Mouse (Mus musculus) myocyte (in vitro differentiated cells): ENCODE measurements at regions not wholly inside any gene's neighbourhood (a gene's known extent, or its start where the extent isn't known, plus 50 kb on each side); places are given as distances from the start of the nearest gene placed in this dataset.

Source experiments
- H3K27me3 ChIP-seq: one replicate; pipeline ENCODE4 v1.6.1; 2011; ENCODE audit not compliant: control insufficient read depth, insufficient read depth, insufficient read length
- H3K36me3 ChIP-seq: one replicate; pipeline ENCODE4 v1.6.1; 2011; ENCODE audit not compliant: control insufficient read depth, insufficient read depth
- H3K4me2 ChIP-seq: one replicate; pipeline ENCODE4 v1.6.1; 2011; ENCODE audit warnings: low read depth, control low read depth
- H3K4me3 ChIP-seq: one replicate; pipeline ENCODE4 v1.5.1; 2011; ENCODE audit warnings: mild to moderate bottlenecking, control low read depth, moderate library complexity
- H3K79me2 ChIP-seq: one replicate; pipeline ENCODE4 v1.6.1; 2011; ENCODE audit not compliant: control insufficient read depth, insufficient read depth
- H3ac ChIP-seq: one replicate; pipeline ENCODE4 v1.6.1; 2011; ENCODE audit not compliant: control insufficient read depth, insufficient read length
- CEBPB ChIP-seq: IDR thresholded peaks from 2 replicates; pipeline ENCODE4 v1.6.1; 2011; ENCODE audit warnings: mild to moderate bottlenecking, moderate library complexity; ENCODE audit not compliant: poor library complexity, insufficient read depth, severe bottlenecking
- E2F4 ChIP-seq: IDR thresholded peaks from one replicate; pipeline ENCODE4 v1.6.1; 2011; ENCODE audit warnings: mild to moderate bottlenecking, control low read depth, moderate library complexity; ENCODE audit not compliant: insufficient read depth
- MAX ChIP-seq: IDR thresholded peaks from one replicate; pipeline ENCODE4 v1.6.1; 2011; ENCODE audit warnings: low read depth, mild to moderate bottlenecking, control low read depth
- MYOD1 ChIP-seq, 3 experiments: IDR thresholded peaks; one replicate each; pipeline ENCODE4 v1.6.1; 2011; ENCODE audit warnings: control low read depth in 2 of 3, low read depth in 2 of 3, mild to moderate bottlenecking in 2 of 3, moderate library complexity in 1 of 3; ENCODE audit not compliant: insufficient read length in 2 of 3, control insufficient read depth in 1 of 3
- MYOG ChIP-seq, 3 experiments: IDR thresholded peaks; one replicate each; pipeline ENCODE4 v1.6.1; 2011; ENCODE audit warnings: control low read depth in 2 of 3, low read depth in 2 of 3, mild to moderate bottlenecking in 2 of 3; ENCODE audit not compliant: insufficient read length in 2 of 3, control insufficient read depth in 1 of 3, insufficient read depth in 1 of 3
- POLR2A ChIP-seq: IDR thresholded peaks from one replicate; pipeline ENCODE4 v1.6.1; 2011; ENCODE audit warnings: low read depth, mild to moderate bottlenecking, control low read depth, moderate library complexity; ENCODE audit not compliant: insufficient read length
- POLR2AphosphoS2 ChIP-seq: IDR thresholded peaks from one replicate; pipeline ENCODE4 v1.6.1; 2011; ENCODE audit warnings: low read depth, control low read depth; ENCODE audit not compliant: insufficient read length
- REST ChIP-seq: IDR thresholded peaks from one replicate; pipeline ENCODE4 v1.6.1; 2011; ENCODE audit warnings: mild to moderate bottlenecking, control low read depth, moderate library complexity; ENCODE audit not compliant: insufficient read depth, insufficient read length
- SRF ChIP-seq: IDR thresholded peaks from one replicate; pipeline ENCODE4 v1.6.1; 2011; ENCODE audit warnings: low read depth; ENCODE audit not compliant: control insufficient read depth, insufficient read length
- TCF12 ChIP-seq: IDR thresholded peaks from one replicate; pipeline ENCODE4 v1.6.1; 2011; ENCODE audit warnings: mild to moderate bottlenecking, control low read depth; ENCODE audit not compliant: poor library complexity, insufficient read depth, severe bottlenecking
- TCF3 ChIP-seq: IDR thresholded peaks from one replicate; pipeline ENCODE4 v1.6.1; 2011; ENCODE audit warnings: low read depth, control low read depth; ENCODE audit not compliant: insufficient read length
- USF1 ChIP-seq: IDR thresholded peaks from one replicate; pipeline ENCODE4 v1.6.1; 2011; ENCODE audit warnings: low read depth, mild to moderate bottlenecking, control low read depth, moderate library complexity

GRCm38 (mm10) chrX:99336616-99337553 lies 134.2 kb downstream of the Pja1 start:
- no peaks in the 10 kb centered on the region for H3K36me3 ChIP-seq
- H3K79me2 ChIP-seq = no peaks in the 10 kb centered on the region
- H3ac ChIP-seq = no peak overlapping the region
- H3K4me2 ChIP-seq = no peak overlapping the region
- no peaks in the 10 kb centered on the region for H3K27me3 ChIP-seq
- H3K4me3 ChIP-seq = no peak overlapping the region
- TF ChIP-seq TCF12 = no peak

DNA sequence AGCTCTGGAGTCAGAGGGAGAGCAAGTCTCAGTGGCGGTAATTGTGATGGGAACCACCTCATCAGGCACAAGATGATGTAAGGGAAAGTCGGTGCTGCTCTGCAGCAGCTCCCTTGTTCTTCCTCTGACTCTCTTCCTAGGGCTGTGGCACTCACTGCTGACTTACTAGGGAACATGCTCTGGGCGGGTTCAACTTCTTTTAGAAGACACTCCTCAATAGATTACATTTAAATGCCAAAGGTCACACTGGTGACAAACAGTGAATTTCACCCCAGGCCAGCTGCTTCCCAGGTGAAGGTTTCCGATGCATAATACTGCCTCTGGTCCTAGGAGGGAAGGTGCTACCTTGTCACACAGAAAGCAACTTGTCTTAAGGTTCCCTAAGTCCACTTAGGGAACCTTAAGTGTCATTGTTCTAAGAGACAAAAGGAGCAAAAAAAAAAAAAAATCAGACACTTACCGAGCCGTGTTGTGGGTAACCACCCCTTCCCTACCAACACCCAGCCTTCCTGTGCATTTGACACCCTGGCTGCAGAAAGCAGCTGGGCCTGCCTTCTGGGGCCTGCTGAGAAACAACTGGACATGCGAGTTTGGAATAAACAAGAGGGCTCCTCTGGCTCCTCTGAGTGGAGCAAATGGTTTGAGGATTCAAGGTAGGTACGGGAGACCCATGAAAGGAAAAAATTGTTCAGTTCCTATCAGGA lies 135.0 kb downstream of the Pja1 start:
- Histone ChIP-seq H3K27me3 (no peaks in the 10 kb centered on the region), H3ac (no peak overlapping the region), H3K4me2 (no peak overlapping the region), H3K4me3 (no peak overlapping the region), H3K79me2 (no peaks in the 10 kb centered on the region), H3K36me3 (no peaks in the 10 kb centered on the region)
- no peak for TF ChIP-seq CEBPB
- TF ChIP-seq MYOD1 (IDR thresholded peaks at IDR 0.05; ENCODE audit: control insufficient read depth in 1 of 3, insufficient read length in 2 of 3, low read depth in 2 of 3) = peak in 2 of 3 experiments; percentile 35 to 56
- TF ChIP-seq POLR2AphosphoS2 = no peak
- TF ChIP-seq TCF3 = peak; percentile 16
- TF ChIP-seq SRF = no peak
- TF ChIP-seq TCF12 = peak; percentile 23
- TF ChIP-seq REST = no peak
- TF ChIP-seq MYOG (IDR thresholded peaks at IDR 0.05; ENCODE audit: control insufficient read depth in 1 of 3, insufficient read depth in 1 of 3, insufficient read length in 2 of 3, low read depth in 2 of 3) = peak in 2 of 3 experiments; percentile 24 to 85

GRCm38 (mm10) chrX:99332457-99332770 lies 138.7 kb downstream of the Pja1 start:
- no peak overlapping the region for H3K4me2 ChIP-seq
- H3K27me3 ChIP-seq = no peaks in the 10 kb centered on the region
- no peak overlapping the region for H3ac ChIP-seq
- TF ChIP-seq USF1 (no peak), POLR2A (no peak), E2F4 (no peak), SRF (no peak), MYOD1 (IDR thresholded peaks at IDR 0.05; ENCODE audit: control insufficient read depth in 1 of 3, insufficient read length in 2 of 3, low read depth in 2 of 3) (no peak), MAX (no peak), REST (no peak), CEBPB (no peak), TCF12 (no peak), TCF3 (no peak)
- no peak overlapping the region for H3K4me3 ChIP-seq
- no peaks in the 10 kb centered on the region for H3K79me2 ChIP-seq
- H3K36me3 ChIP-seq = no peaks in the 10 kb centered on the region

DNA sequence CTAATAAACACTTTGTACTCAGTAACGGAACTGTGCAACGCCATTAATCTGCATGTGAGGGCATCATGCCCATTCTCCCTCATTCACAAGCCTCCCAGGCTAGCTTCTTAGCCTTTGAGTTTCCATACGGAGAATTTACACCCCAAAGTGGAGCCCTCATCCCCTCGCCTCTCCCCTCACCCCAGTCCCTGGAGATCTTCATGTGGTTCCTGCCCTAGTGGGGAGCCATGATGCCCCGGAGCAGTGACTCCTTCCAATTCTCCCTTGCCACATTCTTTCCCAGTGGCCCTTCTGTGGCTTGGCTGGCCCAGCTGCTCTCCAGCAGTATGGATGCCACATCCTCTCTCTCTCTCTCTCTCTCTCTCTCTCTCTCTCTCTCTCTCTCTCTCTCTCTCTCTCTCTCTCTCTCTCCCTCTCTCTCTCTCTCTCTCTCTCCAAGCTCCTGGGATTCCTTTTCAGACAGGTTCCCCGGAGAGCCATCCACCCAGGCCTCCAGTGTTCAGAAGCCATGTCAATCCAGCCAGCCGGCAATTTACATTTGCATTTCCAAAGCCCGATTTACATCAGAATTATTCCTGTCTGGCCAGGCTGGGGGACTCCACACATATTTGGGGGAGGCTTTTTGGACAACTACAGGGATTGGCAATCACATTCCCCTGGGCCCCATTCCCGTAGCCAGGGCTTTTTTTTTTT lies 139.2 kb downstream of the Pja1 start:
- Histone ChIP-seq H3K27me3 (no peaks in the 10 kb centered on the region), H3K36me3 (no peaks in the 10 kb centered on the region)
- TF ChIP-seq TCF3 (no peak), SRF (no peak), POLR2AphosphoS2 (no peak), POLR2A (no peak), REST (no peak), CEBPB (no peak), E2F4 (no peak), TCF12 (no peak), MYOD1 (IDR thresholded peaks at IDR 0.05; ENCODE audit: control insufficient read depth in 1 of 3, insufficient read length in 2 of 3, low read depth in 2 of 3) (no peak), MAX (no peak), MYOG (IDR thresholded peaks at IDR 0.05; ENCODE audit: control insufficient read depth in 1 of 3, insufficient read depth in 1 of 3, insufficient read length in 2 of 3, low read depth in 2 of 3) (no peak), USF1 (no peak)

GRCm38 (mm10) chrX:99330386-99330785 lies 140.7 kb downstream of the Pja1 start:
- no peak overlapping the region for H3K4me3 ChIP-seq
- no peak overlapping the region for H3K4me2 ChIP-seq
- H3ac ChIP-seq = no peak overlapping the region
- H3K36me3 ChIP-seq = no peaks in the 10 kb centered on the region
- H3K27me3 ChIP-seq = no peaks in the 10 kb centered on the region
- no peaks in the 10 kb centered on the region for H3K79me2 ChIP-seq
- TF ChIP-seq E2F4 (no peak), MAX (no peak), SRF (no peak), USF1 (no peak), TCF3 (no peak), POLR2A (no peak)

More for the DNA sequence above, 139.2 kb downstream of the Pja1 start:
- Histone ChIP-seq H3K4me3 (no peak overlapping the region), H3K79me2 (no peaks in the 10 kb centered on the region), H3ac (no peak overlapping the region), H3K4me2 (no peak overlapping the region)
